In genomic region chr10:40300648-40301171, GRCm38 (mm10) we compare ENCODE assay signal across 1 mouse cellular context.
TF ChIP-seq lines count a peak whose summit lies in the region.

No protein-coding gene starts in this region.

TF ChIP-seq in CH12.LX, 34 proteins besides CTCF, POLR2A, EP300 and RAD21 (continued from another document):
- TF ChIP-seq KAT2A (IDR thresholded peaks at IDR 0.05; ENCODE audit: insufficient replicate concordance, low read length) (0 out of 2 replicates have a peak, but pooled peaks have one; percentile 29), ZMIZ1 (IDR thresholded peaks at IDR 0.05; ENCODE audit: low read depth, low read length) (no peak), MAX (IDR thresholded peaks at IDR 0.05; ENCODE audit: low read length) (peak; percentile 93), NELFE (IDR thresholded peaks at IDR 0.05; ENCODE audit: low read depth, low read length) (0 out of 2 replicates have a peak, but pooled peaks have one; percentile 31), NRF1 (IDR thresholded peaks at IDR 0.05; ENCODE audit: low read depth, low read length) (0 out of 2 replicates have a peak, but pooled peaks have one; percentile 16), ELF1 (IDR thresholded peaks at IDR 0.05; ENCODE audit: low read depth, low read length) (no peak), ZNF384 (IDR thresholded peaks at IDR 0.05; ENCODE audit: low read depth, low read length) (no peak), BHLHE40 (IDR thresholded peaks at IDR 0.05; ENCODE audit: low read depth, low read length) (peak; percentile 74), SIN3A (IDR thresholded peaks at IDR 0.05; ENCODE audit: low read length) (peak; percentile 82; the same call in 1 of the 2 replicates), ZKSCAN1 (IDR thresholded peaks at IDR 0.05; ENCODE audit: borderline replicate concordance, low read depth, low read length) (no peak), ETS1 (conservative IDR thresholded peaks at IDR 0.05; ENCODE audit: low read depth, low read length) (no peak), MYC (IDR thresholded peaks at IDR 0.05; ENCODE audit: low read depth, low read length) (peak; percentile 78), TCF12 (IDR thresholded peaks at IDR 0.05; ENCODE audit: low read depth, low read length) (no peak), MAFK (IDR thresholded peaks at IDR 0.05; ENCODE audit: insufficient replicate concordance, low read length) (no peak), USF1 (IDR thresholded peaks at IDR 0.05; ENCODE audit: low read depth, low read length) (no peak; the same call in 1 of the 2 replicates), TBP (conservative IDR thresholded peaks at IDR 0.05; ENCODE audit: low read depth, low read length) (0 out of 2 replicates have a peak, but pooled peaks have one; percentile 56), POLR2AphosphoS2 (IDR thresholded peaks at IDR 0.05; ENCODE audit: low read depth, low read length) (no peak), HCFC1 (IDR thresholded peaks at IDR 0.05; ENCODE audit: low read depth, low read length) (no peak), JUND (conservative IDR thresholded peaks at IDR 0.05; ENCODE audit: low read depth, low read length) (no peak), MAZ (IDR thresholded peaks at IDR 0.05; ENCODE audit: low read depth, low read length) (no peak), SMC3 (IDR thresholded peaks at IDR 0.05; ENCODE audit: low read depth, low read length) (no peak), E2F4 (IDR thresholded peaks at IDR 0.05; ENCODE audit: insufficient replicate concordance, low read depth, low read length) (no peak), RCOR1 (conservative IDR thresholded peaks at IDR 0.05; ENCODE audit: low read depth, low read length) (peak; percentile 55; the same call in 1 of the 2 replicates), IRF4 (IDR thresholded peaks at IDR 0.05; ENCODE audit: low read depth, low read length) (peak; percentile 35; the same call in 1 of the 2 replicates), CHD1 (IDR thresholded peaks at IDR 0.05; ENCODE audit: low read depth, low read length) (peak; percentile 63; the same call in 1 of the 2 replicates)
TF ChIP-seq in CH12.LX: peak in this region for 13.
